16 mouse cellular contexts compared by ENCODE assay signal in the genomic region with DNA sequence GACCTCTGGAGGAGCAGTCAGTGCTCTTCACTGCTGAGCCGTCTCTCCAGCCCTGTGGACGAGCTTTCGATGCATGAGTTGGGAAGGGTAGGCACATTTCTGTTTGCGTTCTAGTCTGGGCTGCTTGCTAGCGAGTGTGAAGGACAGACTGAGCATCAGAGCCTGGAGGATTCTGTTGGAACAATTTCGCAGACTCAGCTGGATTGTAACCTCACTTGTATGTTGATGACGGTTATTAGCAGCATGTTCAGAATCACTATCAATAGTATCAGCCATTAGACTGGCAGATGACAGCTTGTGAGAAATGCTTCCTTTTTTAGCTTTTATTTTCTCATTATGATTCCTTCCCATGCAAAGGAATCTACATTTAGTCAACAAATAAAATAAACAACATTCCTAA.
"Had no signal": no experiment of that assay in that cellular context is flagged by ENCODE, and none has a peak within 500 bp of the region (broad histone marks: within the 10 kb centered on the region; RNA-seq: fewer than 3 reads in every experiment).

No protein-coding gene starts in this region.

- DNase-seq: kidney, adult 18-20 months; kidney, postnatal 10 days; kidney, postnatal 4 days; liver; liver, embryonic 13.5 days; liver, postnatal 0 days; lung, postnatal 14 days; right cerebral cortex, adult 18-20 months; right cerebral cortex, postnatal 25 days; thymus, adult 2 months; thymus, postnatal 36 days had no signal

- H3K27me3 ChIP-seq: limb, embryonic 12.5 days; liver, embryonic 13.5 days; lung, embryonic 15.5 days; megakaryocyte, embryonic 14.5 days had no signal

- H3K4me1 ChIP-seq: limb, embryonic 12.5 days; liver, embryonic 13.5 days; lung, embryonic 15.5 days; megakaryocyte, embryonic 14.5 days had no signal

- H3K9ac ChIP-seq: limb, embryonic 12.5 days; liver, embryonic 13.5 days; liver, postnatal 0 days; lung, embryonic 15.5 days had no signal

- H3K36me3 ChIP-seq: limb, embryonic 12.5 days; liver, embryonic 13.5 days; lung, embryonic 15.5 days had no signal

- ATAC-seq: liver, postnatal 0 days had no signal

- H3K27ac ChIP-seq: layer of hippocampus, adult 2 months; limb, embryonic 12.5 days; liver, embryonic 13.5 days; lung, embryonic 15.5 days; macrophage had no signal

- H3K4me3 ChIP-seq: layer of hippocampus, adult 2 months; limb, embryonic 12.5 days; liver, embryonic 13.5 days; lung, embryonic 15.5 days; megakaryocyte, embryonic 14.5 days had no signal

- H3K9me3 ChIP-seq: limb, embryonic 12.5 days; liver, embryonic 13.5 days; lung, embryonic 15.5 days; megakaryocyte, embryonic 14.5 days had no signal

- H3K4me2 ChIP-seq: limb, embryonic 12.5 days; liver, embryonic 13.5 days; lung, embryonic 15.5 days had no signal
